Mouse (Mus musculus): ENCODE measurements around the gene H3f3a.

H3f3a gene

GRCm38 (mm10) chr1:180813885-180814740, at the start of gene H3f3a:
Gene H3f3a (minus strand): TSS chr1:180813943.
- ChIA-PET POLR2A (interaction anchor here (0.6 to 12.0 kb wide), 81 partner anchors 7 to 1219 kb away, joined by 3 to 254 read pairs (median 6); partner anchors contain the start of genes Sde2 (in 4 of the 4), Lin9 (in 2 of the 4), Pycr2 (in 2 of the 4) and Acbd3 (in 1 of the 4)), CTCF (interaction anchor here in 3 of 4 experiments (0.6 to 1.6 kb wide), 5 partner anchors 12 to 87 kb away, joined by 3 to 5 read pairs (median 4); no protein-coding TSS in a partner anchor)

GRCm38 (mm10) chr1:180860030-180860429, 46.3 kb upstream of the H3f3a start:
- POLR2A ChIA-PET = interaction anchor here in 3 of 4 experiments (0.6 to 8.2 kb wide), 17 partner anchors 9 to 81 kb away, joined by 3 to 102 read pairs (median 3); partner anchors contain the start of gene Sde2 (in 2 of the 3)

GRCm38 (mm10) chr1:180858763-180859162, 45.0 kb upstream of the H3f3a start:
- ChIA-PET CTCF (interaction anchor here in 1 of 4 experiments (1.6 kb wide), 1 partner anchor 115 kb away, joined by 5 read pairs; no protein-coding TSS in a partner anchor), POLR2A (interaction anchor here in 3 of 4 experiments (0.9 to 12.9 kb wide), 12 partner anchors 8 to 57 kb away, joined by 3 to 254 read pairs (median 4); partner anchors contain the start of genes Sde2 (in 3 of the 3) and H3f3a (in 1 of the 3))

More at GRCm38 (mm10) chr1:180860030-180860429, 46.3 kb upstream of the H3f3a start:
- CTCF ChIA-PET = interaction anchor here in 2 of 4 experiments (0.7 to 1.6 kb wide), 3 partner anchors 28 to 114 kb away, joined by 3 to 5 read pairs (median 3); partner anchors contain the start of gene Pycr2 (in 1 of the 2)

- CTCF ChIA-PET = interaction anchor here in 1 of 4 experiments (0.6 to 2.9 kb wide), 5 partner anchors 13 to 444 kb away, joined by 3 to 13 read pairs (median 4); no protein-coding TSS in a partner anchor
- POLR2A ChIA-PET = interaction anchor here (0.5 to 12.9 kb wide), 148 partner anchors 9 to 1274 kb away, joined by 3 to 254 read pairs (median 6); partner anchors contain the start of genes Cnih4 (in 3 of the 4), H3f3a (in 3 of the 4), Lefty1 (in 3 of the 4) and Nvl (in 3 of the 4)
Measured at GRCm38 (mm10) chr1:180850316-180851270, 36.9 kb upstream of the H3f3a start, which contains the start of gene Sde2. Gene Sde2 (plus strand): TSS chr1:180851127.

- POLR2A ChIA-PET = interaction anchor here (0.8 to 12.9 kb wide), 103 partner anchors 8 to 992 kb away, joined by 3 to 254 read pairs (median 7); partner anchors contain the start of genes H3f3a (in 2 of the 4), Lefty1 (in 2 of the 4), Nvl (in 2 of the 4) and Pycr2 (in 2 of the 4)
Measured at GRCm38 (mm10) chr1:180849701-180850301, 36.1 kb upstream of the H3f3a start.

GRCm38 (mm10) chr1:180848511-180849241, 34.9 kb upstream of the H3f3a start:
- POLR2A ChIA-PET = interaction anchor here (0.5 to 12.9 kb wide), 60 partner anchors 11 to 386 kb away, joined by 3 to 254 read pairs (median 4); partner anchors contain the start of genes H3f3a (in 4 of the 4), Lefty1 (in 2 of the 4), Nvl (in 1 of the 4) and Pycr2 (in 1 of the 4)

More at GRCm38 (mm10) chr1:180849701-180850301, 36.1 kb upstream of the H3f3a start:
- CTCF ChIA-PET = interaction anchor here in 2 of 4 experiments (1.2 to 2.9 kb wide), 4 partner anchors 14 to 190 kb away, joined by 3 to 13 read pairs (median 4); no protein-coding TSS in a partner anchor

GRCm38 (mm10) chr1:180848114-180848510, 34.4 kb upstream of the H3f3a start:
- CTCF ChIA-PET = interaction anchor here in 2 of 4 experiments (1.3 to 1.5 kb wide), 2 partner anchors 15 to 54 kb away, joined by 5 to 18 read pairs; no protein-coding TSS in a partner anchor
- POLR2A ChIA-PET = interaction anchor here in 3 of 4 experiments (0.5 to 12.9 kb wide), 44 partner anchors 10 to 461 kb away, joined by 3 to 254 read pairs (median 4); partner anchors contain the start of genes H3f3a (in 3 of the 3) and Pycr2 (in 1 of the 3)

More at GRCm38 (mm10) chr1:180848511-180849241, 34.9 kb upstream of the H3f3a start:
- CTCF ChIA-PET = interaction anchor here in 3 of 4 experiments (0.6 to 1.5 kb wide), 4 partner anchors 15 to 673 kb away, joined by 3 to 18 read pairs (median 4); no protein-coding TSS in a partner anchor

GRCm38 (mm10) chr1:180841561-180842300, 28.0 kb upstream of the H3f3a start:
- CTCF ChIA-PET = interaction anchor here in 1 of 4 experiments (0.6 kb wide), 1 partner anchor 80 kb away, joined by 4 read pairs; no protein-coding TSS in a partner anchor
- POLR2A ChIA-PET = interaction anchor here in 3 of 4 experiments (0.6 to 2.4 kb wide), 19 partner anchors 9 to 1235 kb away, joined by 3 to 38 read pairs (median 3); partner anchors contain the start of genes Sde2 (in 3 of the 3) and H3f3a (in 1 of the 3)

- ChIA-PET CTCF (interaction anchor here in 1 of 4 experiments (0.7 kb wide), 1 partner anchor 29 kb away, joined by 3 read pairs; no protein-coding TSS in a partner anchor), POLR2A (interaction anchor here in 2 of 4 experiments (0.6 to 13.1 kb wide), 9 partner anchors 8 to 30 kb away, joined by 3 to 162 read pairs (median 4); partner anchors contain the start of genes Sde2 (in 2 of the 2) and H3f3a (in 1 of the 2))
Measured at GRCm38 (mm10) chr1:180839201-180839910, 25.6 kb upstream of the H3f3a start.

- ChIA-PET POLR2A (interaction anchor here in 2 of 4 experiments (0.7 to 13.1 kb wide), 10 partner anchors 9 to 193 kb away, joined by 3 to 162 read pairs (median 4); partner anchors contain the start of genes H3f3a (in 2 of the 2) and Sde2 (in 2 of the 2)), CTCF (interaction anchor here in 1 of 4 experiments (0.7 kb wide), 1 partner anchor 84 kb away, joined by 7 read pairs; no protein-coding TSS in a partner anchor)
Measured at GRCm38 (mm10) chr1:180838014-180838413, 24.3 kb upstream of the H3f3a start.

- POLR2A ChIA-PET = interaction anchor here in 2 of 4 experiments (0.9 to 13.1 kb wide), 11 partner anchors 10 to 85 kb away, joined by 3 to 162 read pairs (median 5); partner anchors contain the start of genes H3f3a (in 2 of the 2) and Sde2 (in 2 of the 2)
- CTCF ChIA-PET = interaction anchor here in 1 of 4 experiments (0.6 kb wide), 1 partner anchor 170 kb away, joined by 4 read pairs; no protein-coding TSS in a partner anchor
Measured at GRCm38 (mm10) chr1:180837186-180837585, 23.4 kb upstream of the H3f3a start.

- POLR2A ChIA-PET = interaction anchor here in 3 of 4 experiments (0.6 to 13.1 kb wide), 21 partner anchors 8 to 259 kb away, joined by 3 to 162 read pairs (median 4); partner anchors contain the start of genes Sde2 (in 3 of the 3) and H3f3a (in 2 of the 3)
- CTCF ChIA-PET = interaction anchor here in 2 of 4 experiments (0.6 to 0.7 kb wide), 3 partner anchors 9 to 139 kb away, joined by 4 to 5 read pairs (median 4); no protein-coding TSS in a partner anchor
Measured at GRCm38 (mm10) chr1:180836467-180836866, 22.7 kb upstream of the H3f3a start.

- ChIA-PET POLR2A (interaction anchor here in 3 of 4 experiments (1.3 to 13.1 kb wide), 6 partner anchors 12 to 22 kb away, joined by 5 to 162 read pairs (median 21); partner anchors contain the start of genes H3f3a (in 2 of the 3) and Sde2 (in 2 of the 3)), CTCF (no interaction called here)
Measured at GRCm38 (mm10) chr1:180835273-180836015, 21.7 kb upstream of the H3f3a start.

Data from embryonic stem cell, embryonic (primary cell).